Mouse (Mus musculus) testis, adult 2 months (tissue): ENCODE results near the gene 6030468B19Rik.

Experiments used
- CTCF ChIP-seq: fragments of 200-500 bp; IDR thresholded peaks from 2 replicates; pipeline ENCODE4 v1.5.1; 2012; ENCODE audit warnings: low read depth, mild to moderate bottlenecking, inconsistent platforms, low read length, moderate library complexity; ENCODE audit not compliant: control insufficient read depth, insufficient read depth, insufficient replicate concordance
- POLR2A ChIP-seq: fragments of 200-500 bp; IDR thresholded peaks from 2 replicates; pipeline ENCODE4 v1.6.1; 2012; ENCODE audit warnings: low read depth, mild to moderate bottlenecking, inconsistent platforms, low read length, moderate library complexity; ENCODE audit not compliant: control insufficient read depth

- peak; percentile 36; the same call in 1 of the 2 replicates for TF ChIP-seq POLR2A
- no peak for TF ChIP-seq CTCF
Observed at GRCm38 (mm10) chr11:117779434-117780198, 17.8 kb upstream of the 6030468B19Rik start.
